Mouse (Mus musculus) lung, postnatal 0 days (tissue): ENCODE results near the gene Fam20b. TPM values are rescaled to one million over a fixed set of nuclear protein-coding genes. Genes with fewer than 3 reads are reported as not detected.

ENCODE experiments used
- ATAC-seq: fragments of 200-750 bp; cut with Nextera tagmentation; 2 replicates; pipeline ENCODE4 v1.8.0; 2017; ENCODE audit warnings: moderate library complexity
- DNase-seq: peaks from one replicate; pipeline ENCODE4 v3.0.0-alpha.2; 2016; ENCODE audit warnings: low spot score
- H3K27ac ChIP-seq: fragments of 300-500 bp; sonication (generic); 2 replicates; pipeline ENCODE4 v1.5.1; 2014; ENCODE audit warnings: antibody characterized with exemption, mild to moderate bottlenecking, low read length, mixed read lengths
- H3K27me3 ChIP-seq: fragments of 300-500 bp; sonication (generic); replicated peaks from 2 replicates; pipeline ENCODE4 v1.6.1; 2014; ENCODE audit warnings: low read length, mixed read lengths; ENCODE audit not compliant: insufficient read depth
- H3K36me3 ChIP-seq: fragments of 300-500 bp; sonication (generic); 2 replicates; pipeline ENCODE4 v1.6.1; 2014; ENCODE audit warnings: low read length, mixed read lengths; ENCODE audit not compliant: insufficient read depth
- H3K4me1 ChIP-seq: fragments of 300-500 bp; sonication (generic); 2 replicates; pipeline ENCODE4 v1.6.1; 2014; ENCODE audit warnings: antibody characterized with exemption, low read depth, low read length, mixed read lengths; ENCODE audit not compliant: insufficient read depth
- H3K4me2 ChIP-seq: fragments of 300-500 bp; sonication (generic); replicated peaks from 2 replicates; pipeline ENCODE4 v1.6.1; 2014; ENCODE audit warnings: low read depth, mild to moderate bottlenecking, low read length, moderate library complexity, mixed read lengths
- H3K4me3 ChIP-seq: fragments of 300-500 bp; sonication (generic); 2 replicates; pipeline ENCODE4 v1.5.1; 2014; ENCODE audit warnings: low read depth, low read length
- H3K9ac ChIP-seq: fragments of 300-500 bp; sonication (generic); replicated peaks from 2 replicates; pipeline ENCODE4 v1.6.1; 2014; ENCODE audit warnings: low read depth, mild to moderate bottlenecking
- H3K9me3 ChIP-seq: fragments of 300-500 bp; sonication (generic); 2 replicates; pipeline ENCODE4 v1.6.1; 2016; ENCODE audit warnings: low read length, mixed read lengths
- CTCF ChIP-seq: IDR thresholded peaks from 2 replicates; pipeline ENCODE4 v1.5.1; 2016; ENCODE audit warnings: antibody characterized with exemption, mild to moderate bottlenecking
- EP300 ChIP-seq: IDR thresholded peaks from 2 replicates; pipeline ENCODE4 v1.6.1; 2016; ENCODE audit warnings: antibody characterized with exemption, mild to moderate bottlenecking, control low read depth
- WGBS: fragments of 180-500 bp; shearing (Covaris S2); extraction: QIAGEN DNeasy Blood & Tissue Kit; methylation state at CpG from one replicate; pipeline ENCODE4 v1.1.7; 2014; 5-methylcytosine and 5-hydroxymethylcytosine counted together
- polyA plus RNA-seq: library from polyadenylated mRNA; unstranded; fragments of >200 nt; fragmentation: Nextera tagmentation; extraction: Ambion mirVana; gene quantifications from 2 replicates; pipeline ENCODE4 v1.2.1, GENCODE M21; 2015

Fam20b gene
- polyA plus RNA-seq, 1 experiment from 2014 or later, result 15.3 TPM

GRCm38 (mm10) chr1:156717751-156718285 is 1.1 kb downstream of the Fam20b start:
- H3K9me3 ChIP-seq, result no peaks in the 10 kb centered on the region
- ATAC-seq, result no peak
- no peaks in the 10 kb centered on the region for H3K4me1 ChIP-seq
- TF ChIP-seq EP300, result no peak
- TF ChIP-seq CTCF, result no peak
- peak; percentile 70 for DNase-seq
- 14% methylated on average over 13 of the region's 13 CpGs for WGBS
- H3K36me3 ChIP-seq, result no peaks in the 10 kb centered on the region
- H3K27me3 ChIP-seq, result no peaks in the 10 kb centered on the region
- H3K4me3 ChIP-seq, result peak overlapping the region; percentile 91
- peak overlapping the region; percentile 79 for H3K9ac ChIP-seq
- peak overlapping the region; percentile 96 for H3K27ac ChIP-seq
- peak overlapping the region; percentile 70 for H3K4me2 ChIP-seq

GRCm38 (mm10) chr1:156716681-156717080 is 2.2 kb downstream of the Fam20b start:
- no peaks in the 10 kb centered on the region for H3K27me3 ChIP-seq
- H3K27ac ChIP-seq, result no peak overlapping the region
- H3K36me3 ChIP-seq, result no peaks in the 10 kb centered on the region
- no peaks in the 10 kb centered on the region for H3K4me1 ChIP-seq
- H3K4me3 ChIP-seq, result no peak overlapping the region
- no peak for ATAC-seq
- no peak for DNase-seq
- no peak overlapping the region for H3K4me2 ChIP-seq
- H3K9me3 ChIP-seq, result no peaks in the 10 kb centered on the region
- H3K9ac ChIP-seq, result no peak overlapping the region
- WGBS, result 64% methylated on average over 6 of the region's 6 CpGs
- TF ChIP-seq CTCF, result no peak
- TF ChIP-seq EP300, result no peak

- H3K4me3 ChIP-seq, result no peak overlapping the region
- no peaks in the 10 kb centered on the region for H3K36me3 ChIP-seq
- H3K4me2 ChIP-seq, result no peak overlapping the region
- H3K27ac ChIP-seq, result no peak overlapping the region
- 0 out of 2 replicates have a peak, but pooled peaks cover 3% of the 10 kb centered on the region for H3K4me1 ChIP-seq
- ATAC-seq (peak; percentile 72), DNase-seq (peak; percentile 50)
- no peaks in the 10 kb centered on the region for H3K27me3 ChIP-seq
- no peaks in the 10 kb centered on the region for H3K9me3 ChIP-seq
- TF ChIP-seq CTCF, result no peak
- TF ChIP-seq EP300, result no peak
- WGBS, result 39% methylated on average over 10 of the region's 10 CpGs
- H3K9ac ChIP-seq, result no peak overlapping the region
Observed at GRCm38 (mm10) chr1:156710472-156711098, 8.3 kb downstream of the Fam20b start.

GRCm38 (mm10) chr1:156708672-156709071 is 10.2 kb downstream of the Fam20b start:
- Histone ChIP-seq H3K27me3 (no peaks in the 10 kb centered on the region), H3K4me1 (0 out of 2 replicates have a peak, but pooled peaks cover 3% of the 10 kb centered on the region), H3K4me3 (no peak overlapping the region), H3K4me2 (no peak overlapping the region), H3K9ac (no peak overlapping the region), H3K36me3 (0 out of 2 replicates have a peak, but pooled peaks cover 5% of the 10 kb centered on the region), H3K27ac (no peak overlapping the region), H3K9me3 (no peaks in the 10 kb centered on the region)
- 82% methylated on average over 3 of the region's 3 CpGs for WGBS
- TF ChIP-seq EP300 (no peak), CTCF (no peak)
- DNase-seq, result no peak
- no peak for ATAC-seq

GRCm38 (mm10) chr1:156705696-156706285 is 13.1 kb downstream of the Fam20b start:
- WGBS, result 79% methylated on average over 10 of the region's 10 CpGs
- Histone ChIP-seq H3K4me1 (no peaks in the 10 kb centered on the region), H3K9me3 (no peaks in the 10 kb centered on the region), H3K9ac (no peak overlapping the region), H3K27ac (no peak overlapping the region), H3K4me2 (no peak overlapping the region), H3K27me3 (no peaks in the 10 kb centered on the region), H3K4me3 (no peak overlapping the region), H3K36me3 (0 out of 2 replicates have a peak, but pooled peaks cover 5% of the 10 kb centered on the region)
- no peak for DNase-seq
- no peak for ATAC-seq
- TF ChIP-seq EP300, result no peak
- TF ChIP-seq CTCF, result no peak

GRCm38 (mm10) chr1:156703444-156703843 is 15.4 kb downstream of the Fam20b start:
- DNase-seq (no peak), ATAC-seq (no peak)
- 92% methylated on average over 4 of the region's 4 CpGs for WGBS
- no peak overlapping the region for H3K9ac ChIP-seq
- H3K27me3 ChIP-seq, result no peaks in the 10 kb centered on the region
- no peaks in the 10 kb centered on the region for H3K9me3 ChIP-seq
- H3K4me3 ChIP-seq, result no peak overlapping the region
- no peaks in the 10 kb centered on the region for H3K4me1 ChIP-seq
- H3K27ac ChIP-seq, result no peak overlapping the region
- H3K4me2 ChIP-seq, result no peak overlapping the region
- no peak for TF ChIP-seq EP300
- no peak for TF ChIP-seq CTCF
- peaks cover 5% of the 10 kb centered on the region for H3K36me3 ChIP-seq
